Mouse (Mus musculus) forebrain, embryonic 13.5 days (tissue): ENCODE data around the gene Uhrf1bp1l. TPM values are rescaled to one million over a fixed set of nuclear protein-coding genes. Genes with fewer than 3 reads are reported as not detected.

ENCODE experiments used
- ATAC-seq: fragments of 200-750 bp; cut with Nextera tagmentation; 2 replicates; pipeline ENCODE4 v1.8.0; 2017
- H3K27ac ChIP-seq: fragments of 300-500 bp; sonication (generic); 2 replicates; pipeline ENCODE4 v1.5.1; 2015; ENCODE audit warnings: inconsistent platforms, mild to moderate bottlenecking, moderate library complexity
- H3K27me3 ChIP-seq: fragments of 300-500 bp; sonication (generic); 2 replicates; pipeline ENCODE4 v1.6.1; 2015; ENCODE audit warnings: mild to moderate bottlenecking, inconsistent platforms
- H3K36me3 ChIP-seq: fragments of 300-500 bp; sonication (generic); 2 replicates; pipeline ENCODE4 v1.6.1; 2015; ENCODE audit warnings: mild to moderate bottlenecking, inconsistent platforms; ENCODE audit not compliant: poor library complexity, severe bottlenecking
- H3K4me1 ChIP-seq: fragments of 300-500 bp; sonication (generic); 2 replicates; pipeline ENCODE4 v1.6.1; 2015; ENCODE audit warnings: inconsistent platforms
- H3K4me2 ChIP-seq: fragments of 300-500 bp; sonication (generic); 2 replicates; pipeline ENCODE4 v1.6.1; 2015; ENCODE audit warnings: inconsistent platforms, mild to moderate bottlenecking, moderate library complexity
- H3K4me3 ChIP-seq: fragments of 300-500 bp; sonication (generic); 2 replicates; pipeline ENCODE4 v1.5.1; 2015; ENCODE audit warnings: mild to moderate bottlenecking, inconsistent platforms
- H3K9ac ChIP-seq: fragments of 300-500 bp; sonication (generic); 2 replicates; pipeline ENCODE4 v1.6.1; 2015; ENCODE audit warnings: mild to moderate bottlenecking, inconsistent platforms
- H3K9me3 ChIP-seq: fragments of 300-500 bp; sonication (generic); replicated peaks from 2 replicates; pipeline ENCODE4 v1.6.1; 2016; ENCODE audit warnings: inconsistent platforms
- WGBS: fragments of 180-500 bp; shearing (Covaris S2); methylation state at CpG from one replicate; pipeline ENCODE4 v1.1.7; 2015; 5-methylcytosine and 5-hydroxymethylcytosine counted together
- polyA plus RNA-seq: library from polyadenylated mRNA; unstranded; fragments of >200 nt; fragmentation: Nextera tagmentation; extraction: Ambion mirVana; gene quantifications from 2 replicates; pipeline ENCODE4 v1.2.1, GENCODE M21; 2015

The Uhrf1bp1l gene
- polyA plus RNA-seq, 1 experiment from 2014 or later, result 24.9 TPM

DNA sequence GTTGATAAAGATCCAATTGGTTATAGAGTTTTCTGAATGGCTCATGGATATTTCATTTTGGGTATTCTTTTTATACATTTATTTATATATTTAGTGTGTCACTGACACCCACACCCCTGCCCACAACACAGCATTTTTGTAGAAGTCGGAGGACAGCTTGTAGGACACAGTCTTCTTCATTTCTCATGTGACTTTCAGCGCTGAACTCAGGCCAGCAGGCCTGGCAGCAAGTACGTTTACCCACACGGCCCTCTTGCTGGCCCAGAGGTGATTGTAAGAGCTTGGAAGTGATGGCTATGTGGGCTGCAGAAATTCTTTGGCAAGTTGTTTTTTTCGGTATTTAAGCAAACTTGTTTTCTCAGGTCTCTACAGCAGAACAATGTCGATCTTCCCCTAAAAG, 49.3 kb downstream of the Uhrf1bp1l start:
- no peaks in the 10 kb centered on the region for H3K9me3 ChIP-seq
- H3K4me3 ChIP-seq, result no peak overlapping the region
- H3K36me3 ChIP-seq, result peaks cover 8% of the 10 kb centered on the region
- WGBS, result 91% methylated on average over 6 of the region's 6 CpGs
- no peak overlapping the region for H3K27ac ChIP-seq
- H3K27me3 ChIP-seq, result no peaks in the 10 kb centered on the region
- no peak for ATAC-seq
- H3K4me1 ChIP-seq, result no peaks in the 10 kb centered on the region
- H3K9ac ChIP-seq, result no peak overlapping the region
- no peak overlapping the region for H3K4me2 ChIP-seq

DNA sequence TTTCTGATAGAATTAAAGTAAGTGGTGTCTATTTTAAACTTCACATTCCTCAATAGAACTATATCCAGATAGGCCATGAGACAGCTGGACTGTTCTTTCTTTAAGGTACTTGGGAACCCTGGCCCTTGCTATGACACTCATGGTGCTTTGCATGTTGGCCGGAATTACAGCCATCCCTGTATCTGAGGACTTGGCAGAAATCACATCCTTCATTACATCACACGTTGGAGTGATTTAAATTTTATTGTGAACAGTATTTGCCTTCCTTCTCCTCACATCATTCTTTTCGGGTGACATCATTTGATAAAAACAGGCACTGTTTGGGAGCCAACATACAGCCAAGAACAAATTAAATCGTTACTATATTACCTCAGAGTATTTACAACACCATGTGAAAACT, 74.4 kb downstream of the Uhrf1bp1l start:
- Histone ChIP-seq H3K9me3 (no peaks in the 10 kb centered on the region), H3K9ac (no peak overlapping the region), H3K4me1 (no peaks in the 10 kb centered on the region), H3K4me2 (no peak overlapping the region), H3K27ac (no peak overlapping the region), H3K36me3 (peaks cover 25% of the 10 kb centered on the region), H3K4me3 (no peak overlapping the region), H3K27me3 (no peaks in the 10 kb centered on the region)
- no peak for ATAC-seq
- 85% methylated on average over 4 of the region's 4 CpGs for WGBS

DNA sequence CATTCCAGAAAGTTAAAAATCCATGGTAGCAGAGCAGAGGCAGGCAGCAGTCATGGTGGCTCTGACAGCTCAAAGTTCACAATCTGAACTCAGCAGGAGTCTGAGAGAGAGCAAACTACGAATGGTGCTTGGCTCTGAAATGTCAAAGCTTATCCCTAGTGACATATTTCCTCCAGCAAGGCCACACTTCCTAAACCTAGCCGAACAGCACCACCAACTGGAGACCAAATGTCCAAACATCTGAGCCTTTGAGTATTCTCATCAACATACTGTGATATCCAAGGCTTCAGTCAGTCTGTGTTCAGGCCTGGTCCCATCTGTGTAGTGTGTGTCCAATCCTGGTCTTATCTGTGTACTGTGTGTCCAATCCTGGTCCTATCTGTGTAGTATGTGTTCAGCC, 79.1 kb downstream of the Uhrf1bp1l start:
- no peak overlapping the region for H3K4me3 ChIP-seq
- peak; percentile 53; the same call in 1 of the 2 replicates for ATAC-seq
- H3K4me2 ChIP-seq, result no peak overlapping the region
- H3K4me1 ChIP-seq, result no peaks in the 10 kb centered on the region
- H3K27me3 ChIP-seq, result no peaks in the 10 kb centered on the region
- H3K36me3 ChIP-seq, result no peaks in the 10 kb centered on the region
- H3K27ac ChIP-seq, result no peak overlapping the region
- H3K9ac ChIP-seq, result no peak overlapping the region
- no peaks in the 10 kb centered on the region for H3K9me3 ChIP-seq
- 42% methylated on average over 2 of the region's 2 CpGs for WGBS

DNA sequence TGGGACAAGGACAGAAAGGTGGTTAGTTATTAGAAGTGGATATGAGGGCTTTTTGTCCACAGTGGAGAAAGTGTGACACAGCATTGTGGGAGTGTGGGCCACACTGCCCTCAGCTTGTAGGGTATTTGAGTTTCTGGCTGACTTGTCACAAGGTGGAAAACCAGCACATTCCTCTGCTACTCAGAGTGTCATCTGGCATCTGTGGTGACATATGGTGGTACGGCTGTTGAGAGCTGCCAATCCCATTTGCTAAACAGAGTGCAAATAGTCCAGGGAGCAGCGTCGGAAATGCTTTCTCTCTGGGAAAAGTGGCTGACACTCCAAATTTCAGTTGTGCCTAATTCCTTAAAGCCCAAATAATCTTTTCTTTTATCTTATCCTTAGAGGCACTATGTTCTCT, 82.1 kb downstream of the Uhrf1bp1l start:
- Histone ChIP-seq H3K4me2 (no peak overlapping the region), H3K9ac (no peak overlapping the region), H3K4me1 (no peaks in the 10 kb centered on the region), H3K27me3 (no peaks in the 10 kb centered on the region), H3K36me3 (no peaks in the 10 kb centered on the region), H3K27ac (no peak overlapping the region), H3K9me3 (no peaks in the 10 kb centered on the region), H3K4me3 (no peak overlapping the region)
- ATAC-seq, result peak; percentile 66
- WGBS, result 69% methylated on average over 3 of the region's 3 CpGs

DNA sequence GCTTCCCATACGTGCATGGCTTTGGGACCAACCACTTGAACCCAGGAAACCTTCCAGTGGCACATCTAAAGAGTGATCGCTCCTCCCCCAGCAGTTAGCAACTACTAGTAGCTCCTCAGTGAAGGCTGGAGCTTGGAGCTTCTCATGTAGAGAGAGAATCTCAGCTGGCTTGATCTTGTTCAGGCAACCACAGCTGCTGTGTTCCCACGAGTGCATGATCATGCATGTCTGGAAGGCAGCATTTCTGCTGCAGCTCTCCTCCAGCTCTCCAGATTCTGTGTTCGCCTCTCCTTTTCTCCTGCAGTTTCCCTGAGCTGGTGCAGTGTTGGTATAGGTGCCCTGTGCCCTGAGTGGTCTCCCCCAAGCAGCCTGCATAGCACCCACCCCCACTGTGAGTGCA, 87.5 kb downstream of the Uhrf1bp1l start:
- Histone ChIP-seq H3K9ac (no peak overlapping the region), H3K4me2 (no peak overlapping the region), H3K4me1 (0 out of 2 replicates have a peak, but pooled peaks cover 7% of the 10 kb centered on the region), H3K36me3 (no peaks in the 10 kb centered on the region), H3K4me3 (no peak overlapping the region), H3K9me3 (no peaks in the 10 kb centered on the region), H3K27ac (no peak overlapping the region), H3K27me3 (no peaks in the 10 kb centered on the region)
- 80% methylated on average over 4 of the region's 4 CpGs for WGBS
- 0 out of 2 replicates have a peak, but pooled peaks have one; percentile 38 for ATAC-seq

DNA sequence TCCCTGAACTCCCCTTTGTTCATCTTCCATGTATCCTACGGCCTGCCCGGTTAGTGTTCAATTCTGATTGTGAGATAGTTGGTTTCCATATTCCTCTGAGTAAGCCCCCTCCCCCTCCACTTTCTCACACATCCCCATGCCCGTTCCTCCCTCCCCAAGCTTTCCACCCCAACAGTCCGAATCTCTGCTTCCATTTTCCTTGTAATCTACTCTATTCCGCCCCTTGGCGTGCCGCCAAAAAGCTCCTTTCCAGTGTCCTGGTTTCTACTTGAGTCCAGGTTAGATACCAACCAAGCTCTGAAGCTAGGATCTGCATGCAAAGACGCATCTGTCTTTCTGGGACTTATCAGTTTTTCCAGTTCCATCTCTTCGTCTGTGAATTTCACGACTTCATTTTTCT, 88.4 kb downstream of the Uhrf1bp1l start:
- Histone ChIP-seq H3K9ac (no peak overlapping the region), H3K36me3 (no peaks in the 10 kb centered on the region), H3K27me3 (no peaks in the 10 kb centered on the region), H3K27ac (no peak overlapping the region), H3K4me1 (0 out of 2 replicates have a peak, but pooled peaks cover 7% of the 10 kb centered on the region), H3K9me3 (no peaks in the 10 kb centered on the region), H3K4me2 (no peak overlapping the region), H3K4me3 (no peak overlapping the region)
- 80% methylated on average over 10 of the region's 10 CpGs for WGBS
- ATAC-seq, result no peak

DNA sequence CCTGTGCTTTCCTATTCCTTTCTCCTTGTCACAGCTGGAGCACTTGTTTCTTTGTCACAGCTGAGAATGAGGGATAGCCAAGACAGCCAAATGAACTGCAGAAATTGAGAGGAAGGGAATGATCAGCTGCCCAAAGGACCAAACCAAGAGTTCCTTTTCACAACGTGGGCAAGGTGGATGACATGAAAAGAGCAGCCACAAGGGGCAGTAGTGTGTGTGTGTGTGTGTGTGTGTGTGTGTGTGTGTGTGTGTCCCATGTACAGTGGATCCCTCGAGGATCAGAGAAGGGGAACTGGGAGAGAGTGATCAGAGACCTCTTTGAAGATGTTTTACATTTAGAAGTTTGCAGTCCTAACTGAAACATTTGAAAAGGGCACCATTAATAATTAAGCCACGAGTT, 92.7 kb downstream of the Uhrf1bp1l start:
- Histone ChIP-seq H3K9me3 (no peaks in the 10 kb centered on the region), H3K4me2 (no peak overlapping the region), H3K36me3 (no peaks in the 10 kb centered on the region), H3K27ac (no peak overlapping the region), H3K27me3 (no peaks in the 10 kb centered on the region), H3K4me3 (no peak overlapping the region), H3K9ac (no peak overlapping the region), H3K4me1 (0 out of 2 replicates have a peak, but pooled peaks cover 7% of the 10 kb centered on the region)
- no peak for ATAC-seq
- 42% methylated on average over 3 of the region's 3 CpGs for WGBS

DNA sequence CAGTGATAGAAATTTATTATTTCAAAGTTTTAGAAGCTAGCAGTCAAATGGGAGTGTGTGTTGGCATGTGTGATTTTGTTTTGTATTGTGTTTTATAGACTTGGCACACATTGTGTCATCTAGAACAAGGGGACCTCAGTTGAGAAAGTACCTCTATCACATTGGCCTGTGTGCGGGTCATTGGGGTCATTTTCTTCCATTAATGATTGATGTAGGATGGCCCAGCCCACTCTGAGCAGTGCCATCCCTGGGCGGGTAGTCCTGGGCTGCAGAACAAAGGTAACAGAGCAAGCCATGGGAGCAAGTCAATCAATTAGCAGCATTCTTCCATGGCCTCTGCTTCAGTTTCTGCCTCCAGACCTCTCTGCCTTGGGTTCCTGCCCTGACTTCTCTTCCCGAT, 94.0 kb downstream of the Uhrf1bp1l start:
- no peak for ATAC-seq
- no peaks in the 10 kb centered on the region for H3K27me3 ChIP-seq
- 0 out of 2 replicates have a peak, but pooled peaks cover 7% of the 10 kb centered on the region for H3K4me1 ChIP-seq
- H3K9ac ChIP-seq, result no peak overlapping the region
- 86% methylated on average over 3 of the region's 3 CpGs for WGBS
- H3K4me2 ChIP-seq, result no peak overlapping the region
- H3K9me3 ChIP-seq, result no peaks in the 10 kb centered on the region
- H3K36me3 ChIP-seq, result no peaks in the 10 kb centered on the region
- no peak overlapping the region for H3K4me3 ChIP-seq
- H3K27ac ChIP-seq, result no peak overlapping the region

DNA sequence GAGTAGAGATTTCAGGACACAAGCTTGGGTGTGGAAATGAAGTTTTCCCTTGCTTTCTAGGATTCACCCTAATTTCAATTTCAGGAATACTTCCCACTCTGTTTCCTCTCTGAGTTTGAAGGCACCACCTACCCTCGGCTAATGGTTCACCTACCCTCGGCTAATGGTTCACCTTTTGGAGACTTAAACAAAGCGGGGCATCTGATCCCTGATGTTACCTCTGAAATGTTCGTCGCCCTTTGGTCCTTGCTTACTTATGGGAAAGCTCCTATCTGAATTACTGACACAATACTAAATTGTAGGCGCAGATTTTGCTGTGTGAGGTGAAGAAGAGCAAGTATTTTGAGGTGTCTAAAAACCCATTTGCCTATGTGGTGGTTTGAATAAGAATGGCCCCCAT, 106.2 kb downstream of the Uhrf1bp1l start:
- 94% methylated on average over 6 of the region's 6 CpGs for WGBS
- Histone ChIP-seq H3K27ac (no peak overlapping the region), H3K4me3 (no peak overlapping the region), H3K9ac (no peak overlapping the region), H3K27me3 (no peaks in the 10 kb centered on the region), H3K4me2 (no peak overlapping the region), H3K4me1 (no peaks in the 10 kb centered on the region), H3K9me3 (no peaks in the 10 kb centered on the region), H3K36me3 (no peaks in the 10 kb centered on the region)
- ATAC-seq, result no peak

DNA sequence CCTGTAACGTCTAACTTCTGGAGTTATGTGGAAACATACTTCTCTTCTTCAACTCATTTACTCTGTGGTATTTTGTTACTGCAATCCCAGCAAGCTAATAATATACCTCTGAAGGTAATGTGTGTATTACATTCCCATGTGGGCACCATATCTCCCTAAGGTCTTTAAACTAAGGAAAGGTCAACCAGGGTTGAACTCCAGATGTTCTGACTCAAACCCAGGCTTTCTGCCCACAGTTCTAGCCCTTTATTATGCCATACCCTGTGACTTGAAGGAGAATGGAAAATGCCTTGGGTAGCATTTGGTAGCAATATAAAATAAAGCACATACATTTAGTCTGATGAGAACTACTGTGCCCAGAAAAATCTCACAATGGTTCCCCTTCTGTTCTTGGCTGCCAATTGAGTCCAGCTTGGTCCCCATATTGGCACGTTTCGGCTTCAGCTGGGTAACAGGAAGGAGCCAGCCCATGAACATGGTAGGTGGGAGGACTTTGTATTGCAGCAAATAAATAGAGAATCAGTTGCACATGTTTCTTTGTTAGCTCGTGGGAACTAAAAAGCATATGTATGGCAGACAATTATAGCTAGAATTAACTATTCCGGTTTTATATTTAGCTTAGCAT, 110.6 kb downstream of the Uhrf1bp1l start:
- Histone ChIP-seq H3K4me3 (no peak overlapping the region), H3K4me2 (no peak overlapping the region), H3K9ac (no peak overlapping the region), H3K27me3 (no peaks in the 10 kb centered on the region), H3K36me3 (no peaks in the 10 kb centered on the region), H3K9me3 (no peaks in the 10 kb centered on the region), H3K4me1 (no peaks in the 10 kb centered on the region), H3K27ac (no peak overlapping the region)
- WGBS, result 87% methylated on average over 5 of the region's 5 CpGs
- ATAC-seq, result no peak

DNA sequence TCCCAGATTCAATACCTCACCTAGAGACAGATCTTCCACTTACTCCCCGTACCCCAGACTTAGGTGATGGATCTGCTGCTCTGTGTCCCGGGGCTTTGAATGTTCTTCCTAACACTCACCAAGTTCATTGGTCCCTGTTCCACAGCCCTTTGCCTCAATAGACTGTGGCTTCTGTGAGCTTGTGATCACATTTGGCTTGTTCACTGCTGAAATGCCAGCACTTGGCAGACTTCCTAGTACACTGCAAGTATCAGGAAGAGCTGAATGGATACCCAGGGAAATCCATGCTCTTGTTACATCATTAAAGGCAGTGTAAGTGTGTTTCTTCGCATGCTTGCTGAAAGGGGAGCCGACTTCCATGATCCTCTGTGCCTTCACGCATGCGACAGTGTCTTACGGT, 111.5 kb downstream of the Uhrf1bp1l start:
- H3K4me3 ChIP-seq, result no peak overlapping the region
- H3K27ac ChIP-seq, result no peak overlapping the region; the same call in 1 of the 2 replicates
- H3K9me3 ChIP-seq, result no peaks in the 10 kb centered on the region
- H3K4me1 ChIP-seq, result no peaks in the 10 kb centered on the region
- no peaks in the 10 kb centered on the region for H3K27me3 ChIP-seq
- no peak for ATAC-seq
- no peak overlapping the region for H3K9ac ChIP-seq
- no peaks in the 10 kb centered on the region for H3K36me3 ChIP-seq
- no peak overlapping the region for H3K4me2 ChIP-seq
- WGBS, result 89% methylated on average over 7 of the region's 7 CpGs

DNA sequence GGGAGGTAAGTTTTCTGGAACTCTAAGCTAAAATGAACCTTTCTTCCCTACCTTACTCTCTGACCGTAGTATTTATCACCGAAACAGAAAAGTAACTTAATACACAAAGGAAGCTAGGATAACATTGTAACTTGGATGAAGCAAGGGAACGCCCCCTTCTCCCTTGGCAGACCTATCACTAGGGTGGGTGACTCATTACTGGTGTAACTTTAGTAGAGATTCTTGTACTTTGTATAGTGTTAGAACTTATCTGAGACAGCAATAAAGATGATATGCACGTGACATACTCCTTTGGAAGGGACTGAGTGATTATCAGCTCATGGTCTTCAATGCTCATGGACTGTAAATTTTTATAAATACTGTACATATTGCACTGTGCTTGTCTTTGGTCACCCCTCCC, 123.4 kb downstream of the Uhrf1bp1l start:
- Histone ChIP-seq H3K36me3 (no peaks in the 10 kb centered on the region), H3K27me3 (no peaks in the 10 kb centered on the region), H3K9ac (no peak overlapping the region), H3K4me2 (no peak overlapping the region), H3K9me3 (no peaks in the 10 kb centered on the region), H3K4me1 (peaks cover 5% of the 10 kb centered on the region; the same call in 1 of the 2 replicates), H3K27ac (no peak overlapping the region), H3K4me3 (no peak overlapping the region)
- WGBS, result 89% methylated on average over 4 of the region's 4 CpGs
- ATAC-seq, result no peak

DNA sequence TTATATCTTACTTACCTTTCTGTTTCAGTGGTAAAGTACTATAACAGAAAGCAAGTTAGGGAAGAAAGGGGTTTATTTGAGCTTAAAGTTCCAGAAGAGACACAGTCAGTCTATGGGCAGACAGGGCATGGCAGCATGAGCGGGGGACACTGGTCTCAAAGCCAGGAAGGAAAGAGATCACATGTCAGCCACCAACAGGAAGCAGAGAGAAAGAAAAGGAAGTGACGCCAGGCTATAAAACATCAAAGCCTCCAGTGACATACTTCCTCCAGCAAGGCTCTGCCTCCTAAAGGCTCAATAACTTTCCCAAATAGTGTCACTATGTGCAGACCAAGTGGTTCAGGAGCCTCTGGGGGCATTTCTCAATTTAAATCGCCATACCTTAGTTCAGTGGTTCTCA, 124.0 kb downstream of the Uhrf1bp1l start:
- 74% methylated on average over 3 of the region's 3 CpGs for WGBS
- Histone ChIP-seq H3K9me3 (no peaks in the 10 kb centered on the region), H3K4me1 (peaks cover 7% of the 10 kb centered on the region), H3K36me3 (no peaks in the 10 kb centered on the region), H3K27ac (no peak overlapping the region), H3K4me3 (no peak overlapping the region), H3K4me2 (no peak overlapping the region), H3K27me3 (no peaks in the 10 kb centered on the region), H3K9ac (no peak overlapping the region)
- no peak for ATAC-seq
